Mouse (Mus musculus) lung, postnatal 0 days (tissue): ENCODE results near the gene Fbn1.

Experiments used
- CTCF ChIP-seq: IDR thresholded peaks from 2 replicates; pipeline ENCODE4 v1.5.1; 2016; ENCODE audit warnings: antibody characterized with exemption, mild to moderate bottlenecking
- EP300 ChIP-seq: IDR thresholded peaks from 2 replicates; pipeline ENCODE4 v1.6.1; 2016; ENCODE audit warnings: antibody characterized with exemption, mild to moderate bottlenecking, control low read depth

- TF ChIP-seq EP300 (no peak), CTCF (no peak)
Observed at GRCm38 (mm10) chr2:125291101-125291500, 216.7 kb downstream of the Fbn1 start.
